Mouse (Mus musculus) embryonic facial prominence, embryonic 11.5 days (tissue): ENCODE data around the gene Car2. TPM values are rescaled to one million over a fixed set of nuclear protein-coding genes. Genes with fewer than 3 reads are reported as not detected.
A peak's percentile ranks its signal among the peaks of the same experiment; 100 is the strongest.

Experiments
- ATAC-seq: fragments of 200-750 bp; cut with Nextera tagmentation; replicated peaks from 2 replicates; pipeline ENCODE4 v1.8.0; 2017; ENCODE audit warnings: low read depth; ENCODE audit not compliant: insufficient number of reproducible peaks, low FRiP score, low TSS enrichment
- DNase-seq: peaks from one replicate; pipeline ENCODE4 v3.0.0-alpha.2; 2015; ENCODE audit warnings: low spot score
- H3K27ac ChIP-seq: fragments of 300-500 bp; sonication (generic); replicated peaks from 2 replicates; pipeline ENCODE4 v1.5.1; 2014; ENCODE audit warnings: mild to moderate bottlenecking, low read depth, low read length, control low read depth
- H3K27me3 ChIP-seq: fragments of 300-500 bp; sonication (generic); 2 replicates; pipeline ENCODE4 v1.6.1; 2014; ENCODE audit warnings: mild to moderate bottlenecking, low read length, moderate library complexity, mixed read lengths; ENCODE audit not compliant: control insufficient read depth, insufficient read depth
- H3K36me3 ChIP-seq: fragments of 300-500 bp; sonication (generic); replicated peaks from 2 replicates; pipeline ENCODE4 v1.6.1; 2014; ENCODE audit warnings: low read depth, mild to moderate bottlenecking, low read length, moderate library complexity, mixed read lengths; ENCODE audit not compliant: control insufficient read depth, insufficient read depth
- H3K4me1 ChIP-seq: fragments of 300-500 bp; sonication (generic); 2 replicates; pipeline ENCODE4 v1.6.1; 2014; ENCODE audit warnings: low read length, mixed read lengths; ENCODE audit not compliant: control insufficient read depth, insufficient read depth
- H3K4me2 ChIP-seq: fragments of 300-500 bp; sonication (generic); 2 replicates; pipeline ENCODE4 v1.6.1; 2014; ENCODE audit warnings: low read depth, mild to moderate bottlenecking, control low read depth, low read length, moderate library complexity
- H3K4me3 ChIP-seq: fragments of 300-500 bp; sonication (generic); 2 replicates; pipeline ENCODE4 v1.5.1; 2014; ENCODE audit warnings: low read depth, low read length, control low read depth
- H3K9ac ChIP-seq: fragments of 300-500 bp; sonication (generic); replicated peaks from 2 replicates; pipeline ENCODE4 v1.6.1; 2014; ENCODE audit warnings: mild to moderate bottlenecking, control low read depth, low read length
- H3K9me3 ChIP-seq: fragments of 300-500 bp; sonication (generic); replicated peaks from 2 replicates; pipeline ENCODE4 v1.6.1; 2016; ENCODE audit warnings: mild to moderate bottlenecking, low read length, inconsistent platforms, mixed read lengths; ENCODE audit not compliant: control insufficient read depth
- WGBS: fragments of 180-500 bp; shearing (Covaris S2); extraction: QIAGEN DNeasy Blood & Tissue Kit; methylation state at CpG from one replicate; pipeline ENCODE4 v1.1.7; 2014; 5-methylcytosine and 5-hydroxymethylcytosine counted together
- polyA plus RNA-seq: library from polyadenylated mRNA; unstranded; fragments of >200 nt; fragmentation: Nextera tagmentation; extraction: Ambion mirVana; gene quantifications from 2 replicates; pipeline ENCODE4 v1.2.1, GENCODE M21; 2014

Gene Car2
- polyA plus RNA-seq, 1 experiment from 2014 or later: 99.6 TPM

- H3K27ac ChIP-seq: no peak overlapping the region
- 55% methylated on average over 1 of the region's 1 CpGs for WGBS
- H3K9ac ChIP-seq: no peak overlapping the region
- no peaks in the 10 kb centered on the region for H3K36me3 ChIP-seq
- H3K4me3 ChIP-seq: no peak overlapping the region
- H3K4me2 ChIP-seq: no peak overlapping the region
- no peaks in the 10 kb centered on the region for H3K4me1 ChIP-seq
- DNase-seq: no peak
- ATAC-seq: no peak
- H3K9me3 ChIP-seq: no peaks in the 10 kb centered on the region
- H3K27me3 ChIP-seq: no peaks in the 10 kb centered on the region
These were observed 15.5 kb upstream of the Car2 start for GRCm38 (mm10) chr3:14870528-14870927.

GRCm38 (mm10) chr3:14871386-14871785, 14.7 kb upstream of the Car2 start:
- no peaks in the 10 kb centered on the region for H3K9me3 ChIP-seq
- no peak overlapping the region for H3K4me2 ChIP-seq
- no peak overlapping the region for H3K9ac ChIP-seq
- DNase-seq: no peak
- H3K27me3 ChIP-seq: no peaks in the 10 kb centered on the region
- H3K27ac ChIP-seq: no peak overlapping the region
- H3K36me3 ChIP-seq: no peaks in the 10 kb centered on the region
- ATAC-seq: no peak
- H3K4me3 ChIP-seq: no peak overlapping the region
- H3K4me1 ChIP-seq: no peaks in the 10 kb centered on the region
- 52% methylated on average over 7 of the region's 7 CpGs for WGBS

- no peaks in the 10 kb centered on the region for H3K36me3 ChIP-seq
- no peak overlapping the region for H3K4me2 ChIP-seq
- H3K4me1 ChIP-seq: no peaks in the 10 kb centered on the region
- WGBS: 45% methylated on average over 8 of the region's 8 CpGs
- H3K27ac ChIP-seq: no peak overlapping the region
- H3K9ac ChIP-seq: no peak overlapping the region
- peak; percentile 85 for DNase-seq
- H3K4me3 ChIP-seq: no peak overlapping the region
- H3K9me3 ChIP-seq: no peaks in the 10 kb centered on the region
- H3K27me3 ChIP-seq: no peaks in the 10 kb centered on the region
- ATAC-seq: no peak
These were observed 11.6 kb upstream of the Car2 start for GRCm38 (mm10) chr3:14874402-14875040.

GRCm38 (mm10) chr3:14876325-14876918, 9.7 kb upstream of the Car2 start:
- no peak overlapping the region for H3K9ac ChIP-seq
- no peaks in the 10 kb centered on the region for H3K27me3 ChIP-seq
- no peak overlapping the region for H3K27ac ChIP-seq
- WGBS: 59% methylated on average over 9 of the region's 9 CpGs
- no peak overlapping the region for H3K4me3 ChIP-seq
- H3K4me2 ChIP-seq: no peak overlapping the region
- H3K4me1 ChIP-seq: no peaks in the 10 kb centered on the region
- H3K36me3 ChIP-seq: no peaks in the 10 kb centered on the region
- DNase-seq (no peak), ATAC-seq (no peak)
- H3K9me3 ChIP-seq: no peaks in the 10 kb centered on the region

DNA sequence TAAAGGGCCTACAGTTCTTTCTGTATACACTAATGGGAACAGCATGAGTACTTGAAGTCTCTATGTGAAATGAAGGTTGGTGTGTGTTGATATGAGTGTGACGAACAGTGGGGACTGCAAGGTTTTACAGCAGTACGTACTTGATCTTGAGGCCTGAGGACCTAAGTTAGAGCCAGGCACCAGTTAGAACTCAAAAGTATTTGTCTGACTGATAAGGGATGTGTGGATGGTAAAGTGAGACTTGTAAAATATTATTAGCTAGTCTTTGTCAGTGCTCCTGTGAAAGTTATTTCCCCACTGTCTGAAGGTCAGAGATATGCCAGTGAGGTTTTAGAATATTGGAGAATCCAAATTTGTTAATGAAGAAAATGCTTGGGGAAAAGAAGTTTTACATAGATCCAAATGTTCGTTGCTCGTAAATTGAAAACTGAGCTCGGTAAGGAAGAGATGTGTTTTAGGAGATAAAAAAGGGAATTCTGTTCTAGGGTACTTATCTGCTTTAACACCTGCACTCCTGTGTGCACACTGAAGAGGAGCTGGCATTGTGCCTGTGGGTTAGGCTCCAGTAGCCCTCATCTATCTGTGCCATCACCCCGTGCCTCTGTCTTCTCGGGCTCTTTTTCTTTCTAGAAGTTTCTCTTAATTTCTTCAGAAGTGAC, 8.7 kb upstream of the Car2 start:
- H3K27ac ChIP-seq: no peak overlapping the region
- no peak overlapping the region for H3K4me3 ChIP-seq
- no peak for DNase-seq
- no peaks in the 10 kb centered on the region for H3K4me1 ChIP-seq
- H3K9me3 ChIP-seq: no peaks in the 10 kb centered on the region
- H3K27me3 ChIP-seq: no peaks in the 10 kb centered on the region
- H3K4me2 ChIP-seq: no peak overlapping the region
- H3K9ac ChIP-seq: no peak overlapping the region
- no peak for ATAC-seq
- H3K36me3 ChIP-seq: no peaks in the 10 kb centered on the region
- 88% methylated on average over 7 of the region's 7 CpGs for WGBS

GRCm38 (mm10) chr3:14878749-14879223, 7.3 kb upstream of the Car2 start:
- no peak overlapping the region for H3K4me3 ChIP-seq
- no peak overlapping the region for H3K9ac ChIP-seq
- H3K36me3 ChIP-seq: no peaks in the 10 kb centered on the region
- no peaks in the 10 kb centered on the region for H3K9me3 ChIP-seq
- WGBS: 77% methylated on average over 6 of the region's 6 CpGs
- no peak overlapping the region for H3K27ac ChIP-seq
- ATAC-seq: no peak
- H3K4me1 ChIP-seq: no peaks in the 10 kb centered on the region
- no peaks in the 10 kb centered on the region for H3K27me3 ChIP-seq
- H3K4me2 ChIP-seq: no peak overlapping the region
- no peak for DNase-seq

- 82% methylated on average over 3 of the region's 3 CpGs for WGBS
- no peaks in the 10 kb centered on the region for H3K4me1 ChIP-seq
- H3K36me3 ChIP-seq: no peaks in the 10 kb centered on the region
- no peak overlapping the region for H3K4me3 ChIP-seq
- no peak for DNase-seq
- no peaks in the 10 kb centered on the region for H3K27me3 ChIP-seq
- no peak for ATAC-seq
- no peaks in the 10 kb centered on the region for H3K9me3 ChIP-seq
- H3K27ac ChIP-seq: no peak overlapping the region
- no peak overlapping the region for H3K4me2 ChIP-seq
- no peak overlapping the region for H3K9ac ChIP-seq
These were observed 6.8 kb upstream of the Car2 start for GRCm38 (mm10) chr3:14879293-14879692.

DNA sequence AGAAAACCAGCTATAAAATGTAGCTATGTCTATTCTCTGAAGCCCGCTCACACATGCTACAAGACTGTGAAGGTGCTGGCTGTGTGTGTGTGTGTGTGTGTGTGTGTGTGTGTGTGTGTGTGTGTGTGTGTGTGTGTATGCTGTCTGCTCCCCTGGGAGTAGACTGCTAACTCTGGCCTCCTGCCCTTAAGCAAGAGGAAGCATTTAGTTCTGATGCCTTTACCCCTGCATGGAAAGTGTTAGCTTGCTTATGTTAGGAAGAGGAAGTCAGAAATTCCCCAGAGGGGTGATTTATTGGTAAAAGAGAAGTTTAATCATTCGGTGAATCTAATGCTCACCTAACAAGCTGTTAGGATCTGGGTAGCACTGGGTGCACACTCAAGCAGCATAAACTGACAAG, 5.8 kb upstream of the Car2 start:
- no peak for DNase-seq
- Histone ChIP-seq H3K4me3 (no peak overlapping the region), H3K4me2 (no peak overlapping the region), H3K27me3 (no peaks in the 10 kb centered on the region), H3K36me3 (no peaks in the 10 kb centered on the region), H3K9ac (no peak overlapping the region), H3K27ac (no peak overlapping the region), H3K9me3 (no peaks in the 10 kb centered on the region), H3K4me1 (no peaks in the 10 kb centered on the region)
- ATAC-seq: no peak
- 53% methylated on average over 2 of the region's 2 CpGs for WGBS
